Mouse (Mus musculus): ENCODE results near the gene Spi1. TPM values are rescaled to one million over a fixed set of nuclear protein-coding genes. Genes with fewer than 3 reads are reported as not detected.
A peak's percentile ranks its signal among the peaks of the same experiment; 100 is the strongest.

Gene Spi1
- polyA plus RNA-seq, 1 experiment from 2014 or later = 4.5 TPM

GRCm38 (mm10) chr2:91077957-91078313 lies 4.3 kb upstream of the Spi1 start:
- H3K4me3 ChIP-seq (ENCODE audit: low read depth, low read length) = peak overlapping the region; percentile 46; the same call in 1 of the 2 replicates
- H3K36me3 ChIP-seq (ENCODE audit: control insufficient read depth, insufficient read depth, low read length) = no peaks in the 10 kb centered on the region
- H3K9me3 ChIP-seq (ENCODE audit: control insufficient read depth, low read length) = no peaks in the 10 kb centered on the region
- H3K27ac ChIP-seq (ENCODE audit: low read depth, low read length) = no peak overlapping the region
- H3K9ac ChIP-seq (ENCODE audit: low read length) = peak overlapping the region; percentile 67
- ATAC-seq (ENCODE audit: low FRiP score) = no peak
- DNase-seq (ENCODE audit: low spot score, missing footprints) = no peak
- H3K4me2 ChIP-seq = peak overlapping the region; percentile 82
- WGBS = 21% methylated on average over 12 of the region's 12 CpGs
- H3K4me1 ChIP-seq (ENCODE audit: control insufficient read depth, insufficient read depth, low read length) = peaks cover 6% of the 10 kb centered on the region
- H3K27me3 ChIP-seq (ENCODE audit: control insufficient read depth, insufficient read depth, low read length) = no peaks in the 10 kb centered on the region

GRCm38 (mm10) chr2:91078314-91079025 lies 3.7 kb upstream of the Spi1 start:
- DNase-seq (ENCODE audit: low spot score, missing footprints) = peak; percentile 87
- peaks cover 6% of the 10 kb centered on the region for H3K4me1 ChIP-seq (ENCODE audit: control insufficient read depth, insufficient read depth, low read length)
- peak overlapping the region; percentile 82 for H3K4me2 ChIP-seq
- H3K9ac ChIP-seq (ENCODE audit: low read length) = peak overlapping the region; percentile 67
- H3K9me3 ChIP-seq (ENCODE audit: control insufficient read depth, low read length) = no peaks in the 10 kb centered on the region
- WGBS = 2% methylated on average over 24 of the region's 36 CpGs
- peak; percentile 87 for ATAC-seq (ENCODE audit: low FRiP score)
- peak overlapping the region; percentile 46 for H3K4me3 ChIP-seq (ENCODE audit: low read depth, low read length)
- H3K27me3 ChIP-seq (ENCODE audit: control insufficient read depth, insufficient read depth, low read length) = no peaks in the 10 kb centered on the region
- H3K27ac ChIP-seq (ENCODE audit: low read depth, low read length) = no peak overlapping the region
- H3K36me3 ChIP-seq (ENCODE audit: control insufficient read depth, insufficient read depth, low read length) = no peaks in the 10 kb centered on the region

- H3K9me3 ChIP-seq (ENCODE audit: control insufficient read depth, low read length) = no peaks in the 10 kb centered on the region
- 33% methylated on average over 5 of the region's 5 CpGs for WGBS
- ATAC-seq (ENCODE audit: low FRiP score) (no peak), DNase-seq (ENCODE audit: low spot score, missing footprints) (peak; percentile 91)
- peak overlapping the region; percentile 82 for H3K4me2 ChIP-seq
- H3K4me1 ChIP-seq (ENCODE audit: control insufficient read depth, insufficient read depth, low read length) = peaks cover 6% of the 10 kb centered on the region
- H3K4me3 ChIP-seq (ENCODE audit: low read depth, low read length) = peak overlapping the region; percentile 46
- H3K27ac ChIP-seq (ENCODE audit: low read depth, low read length) = no peak overlapping the region
- H3K9ac ChIP-seq (ENCODE audit: low read length) = peak overlapping the region; percentile 67
- no peaks in the 10 kb centered on the region for H3K27me3 ChIP-seq (ENCODE audit: control insufficient read depth, insufficient read depth, low read length)
- H3K36me3 ChIP-seq (ENCODE audit: control insufficient read depth, insufficient read depth, low read length) = no peaks in the 10 kb centered on the region
Measured at GRCm38 (mm10) chr2:91079026-91079384, 3.2 kb upstream of the Spi1 start.

- H3K4me2 ChIP-seq = no peak overlapping the region
- ATAC-seq (ENCODE audit: low FRiP score) = no peak
- H3K27me3 ChIP-seq (ENCODE audit: control insufficient read depth, insufficient read depth, low read length) = no peaks in the 10 kb centered on the region
- peaks cover 6% of the 10 kb centered on the region for H3K4me1 ChIP-seq (ENCODE audit: control insufficient read depth, insufficient read depth, low read length)
- no peak overlapping the region for H3K4me3 ChIP-seq (ENCODE audit: low read depth, low read length)
- H3K9me3 ChIP-seq (ENCODE audit: control insufficient read depth, low read length) = no peaks in the 10 kb centered on the region
- WGBS = 80% methylated on average over 8 of the region's 8 CpGs
- no peaks in the 10 kb centered on the region for H3K36me3 ChIP-seq (ENCODE audit: control insufficient read depth, insufficient read depth, low read length)
- H3K27ac ChIP-seq (ENCODE audit: low read depth, low read length) = no peak overlapping the region
- DNase-seq (ENCODE audit: low spot score, missing footprints) = no peak
- no peak overlapping the region for H3K9ac ChIP-seq (ENCODE audit: low read length)
Measured at GRCm38 (mm10) chr2:91080784-91081513, 1.2 kb upstream of the Spi1 start.

- Histone ChIP-seq H3K4me1 (ENCODE audit: control insufficient read depth, insufficient read depth, low read length) (peaks cover 6% of the 10 kb centered on the region), H3K36me3 (ENCODE audit: control insufficient read depth, insufficient read depth, low read length) (no peaks in the 10 kb centered on the region), H3K9me3 (ENCODE audit: control insufficient read depth, low read length) (no peaks in the 10 kb centered on the region), H3K9ac (ENCODE audit: low read length) (no peak overlapping the region), H3K27me3 (ENCODE audit: control insufficient read depth, insufficient read depth, low read length) (no peaks in the 10 kb centered on the region), H3K4me2 (no peak overlapping the region), H3K27ac (ENCODE audit: low read depth, low read length) (no peak overlapping the region), H3K4me3 (ENCODE audit: low read depth, low read length) (no peak overlapping the region)
- DNase-seq (ENCODE audit: low spot score, missing footprints) (no peak), ATAC-seq (ENCODE audit: low FRiP score) (no peak)
- 72% methylated on average over 11 of the region's 11 CpGs for WGBS
Measured at GRCm38 (mm10) chr2:91082844-91083243, 654 bp downstream of the Spi1 start.

GRCm38 (mm10) chr2:91083366-91083940 lies 1.3 kb downstream of the Spi1 start:
- no peak overlapping the region for H3K4me2 ChIP-seq
- H3K27me3 ChIP-seq (ENCODE audit: control insufficient read depth, insufficient read depth, low read length) = no peaks in the 10 kb centered on the region
- 50% methylated on average over 1 of the region's 1 CpGs for WGBS
- ATAC-seq (ENCODE audit: low FRiP score) (no peak), DNase-seq (ENCODE audit: low spot score, missing footprints) (no peak)
- no peaks in the 10 kb centered on the region for H3K9me3 ChIP-seq (ENCODE audit: control insufficient read depth, low read length)
- H3K4me3 ChIP-seq (ENCODE audit: low read depth, low read length) = no peak overlapping the region
- no peak overlapping the region for H3K9ac ChIP-seq (ENCODE audit: low read length)
- no peaks in the 10 kb centered on the region for H3K36me3 ChIP-seq (ENCODE audit: control insufficient read depth, insufficient read depth, low read length)
- peaks cover 6% of the 10 kb centered on the region for H3K4me1 ChIP-seq (ENCODE audit: control insufficient read depth, insufficient read depth, low read length)
- H3K27ac ChIP-seq (ENCODE audit: low read depth, low read length) = no peak overlapping the region

- ATAC-seq (ENCODE audit: low FRiP score) (no peak), DNase-seq (ENCODE audit: low spot score, missing footprints) (no peak)
- no peak overlapping the region for H3K4me2 ChIP-seq
- H3K27me3 ChIP-seq (ENCODE audit: control insufficient read depth, insufficient read depth, low read length) = no peaks in the 10 kb centered on the region
- H3K4me3 ChIP-seq (ENCODE audit: low read depth, low read length) = no peak overlapping the region
- no peaks in the 10 kb centered on the region; the same call in 1 of the 2 replicates for H3K4me1 ChIP-seq (ENCODE audit: control insufficient read depth, insufficient read depth, low read length)
- no peak overlapping the region for H3K27ac ChIP-seq (ENCODE audit: low read depth, low read length)
- no peaks in the 10 kb centered on the region for H3K9me3 ChIP-seq (ENCODE audit: control insufficient read depth, low read length)
- H3K9ac ChIP-seq (ENCODE audit: low read length) = no peak overlapping the region
- 89% methylated on average over 15 of the region's 15 CpGs for WGBS
- no peaks in the 10 kb centered on the region for H3K36me3 ChIP-seq (ENCODE audit: control insufficient read depth, insufficient read depth, low read length)
Measured at GRCm38 (mm10) chr2:91084179-91084820, 2.1 kb downstream of the Spi1 start.

- Histone ChIP-seq H3K4me2 (no peak overlapping the region), H3K27me3 (ENCODE audit: control insufficient read depth, insufficient read depth, low read length) (no peaks in the 10 kb centered on the region), H3K4me3 (ENCODE audit: low read depth, low read length) (no peak overlapping the region), H3K9me3 (ENCODE audit: control insufficient read depth, low read length) (no peaks in the 10 kb centered on the region), H3K4me1 (ENCODE audit: control insufficient read depth, insufficient read depth, low read length) (no peaks in the 10 kb centered on the region), H3K36me3 (ENCODE audit: control insufficient read depth, insufficient read depth, low read length) (no peaks in the 10 kb centered on the region), H3K27ac (ENCODE audit: low read depth, low read length) (no peak overlapping the region), H3K9ac (ENCODE audit: low read length) (no peak overlapping the region)
- DNase-seq (ENCODE audit: low spot score, missing footprints) (no peak), ATAC-seq (ENCODE audit: low FRiP score) (no peak)
- 91% methylated on average over 14 of the region's 14 CpGs for WGBS
Measured at GRCm38 (mm10) chr2:91085494-91086391, 3.6 kb downstream of the Spi1 start.
